Mouse (Mus musculus) megakaryocyte-erythroid progenitor cell, adult 5-6 weeks (primary cell): ENCODE measurements around the gene Fzd2. TPM values are rescaled to one million over a fixed set of nuclear protein-coding genes. Genes with fewer than 3 reads are reported as not detected.
"Not testable (repeated sequence)": the region's sequence is repeated elsewhere in the genome, so short reads cannot be mapped to it uniquely, and the experiment has no call there.

Experiments used
- ATAC-seq: replicated peaks from 2 replicates; pipeline ENCODE4 v1.8.0; 2016; ENCODE audit warnings: mild to moderate bottlenecking, inconsistent platforms; ENCODE audit not compliant: severe bottlenecking, poor library complexity, low FRiP score, low TSS enrichment
- total RNA-seq, 2 experiments: library from RNA; stranded (forward) in 1 of 2; stranded (reverse) in 1 of 2; fragments of 200-1000, 215-1000 nt in 1 of 2; fragments of >200 nt in 1 of 2; fragmentation: Nextera tagmentation in 1 of 2; gene quantifications; 2 replicates each; pipeline ENCODE4 v1.2.3; 2014 to 2017

Fzd2 gene
- total RNA-seq, 2 experiments from 2014 or later, result not detected

DNA sequence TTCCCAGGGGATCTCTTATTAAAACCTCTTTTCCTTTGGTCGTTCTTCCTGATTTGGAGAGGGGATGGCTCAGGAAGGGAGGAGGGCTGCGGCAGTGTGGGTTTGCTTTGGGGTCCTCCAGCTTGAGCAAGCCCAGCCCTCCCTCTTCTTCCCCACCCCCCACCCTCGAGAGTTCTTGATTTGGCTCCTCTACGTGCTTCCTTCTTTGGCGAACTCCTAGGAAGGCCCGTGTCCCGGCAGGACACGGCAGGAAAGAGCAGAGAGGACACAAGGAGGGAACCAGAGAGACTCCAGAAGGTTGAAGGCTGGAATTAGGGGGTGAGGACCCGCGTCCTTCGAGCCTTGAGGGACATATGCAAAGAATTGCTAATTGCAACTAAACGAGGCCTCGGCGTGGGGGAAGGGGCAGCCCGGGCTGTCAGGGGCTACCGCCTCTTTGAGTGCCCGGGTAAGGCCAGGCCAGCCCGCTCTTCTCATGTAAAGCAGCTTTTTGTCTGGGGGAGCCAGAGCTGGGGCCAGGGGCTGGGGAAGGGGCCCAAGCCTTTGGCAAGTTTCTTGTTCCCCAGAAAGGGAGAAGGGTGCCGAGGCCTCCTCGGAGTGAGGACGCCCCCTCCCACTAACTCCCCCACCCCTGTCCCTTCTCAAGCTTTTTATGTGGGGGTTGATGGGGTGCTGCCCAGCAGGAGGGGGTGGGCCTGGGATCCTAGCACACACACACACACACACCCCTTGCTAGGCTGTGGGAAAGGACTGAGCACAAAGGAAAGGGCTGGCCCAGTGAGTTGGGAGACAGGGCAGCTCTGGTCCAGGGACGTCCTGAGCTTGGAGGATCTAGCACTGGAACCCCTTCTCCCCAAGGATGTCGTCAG, 24.8 kb upstream of the Fzd2 start, which contains the start of gene Gm11627:
TSS of gene Gm11627 (minus strand) at position 297 of the 869 bp plus-strand sequence.
- no peak for ATAC-seq

DNA sequence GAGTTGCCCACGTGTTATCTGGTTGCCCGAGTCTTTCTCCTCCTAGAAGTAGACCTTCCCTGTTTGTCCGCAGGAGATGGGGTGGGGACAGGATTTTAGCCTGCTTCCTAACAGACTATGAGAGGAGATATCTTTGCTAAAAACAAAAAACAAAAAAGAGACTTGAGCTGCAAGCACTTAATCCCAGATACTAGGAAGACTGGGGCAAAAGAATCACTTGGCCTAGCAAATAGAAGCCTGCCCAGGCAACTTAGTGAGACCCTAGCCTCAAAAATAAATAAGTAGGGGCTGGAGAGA, 24.2 kb upstream of the Fzd2 start:
- ATAC-seq, result no peak

DNA sequence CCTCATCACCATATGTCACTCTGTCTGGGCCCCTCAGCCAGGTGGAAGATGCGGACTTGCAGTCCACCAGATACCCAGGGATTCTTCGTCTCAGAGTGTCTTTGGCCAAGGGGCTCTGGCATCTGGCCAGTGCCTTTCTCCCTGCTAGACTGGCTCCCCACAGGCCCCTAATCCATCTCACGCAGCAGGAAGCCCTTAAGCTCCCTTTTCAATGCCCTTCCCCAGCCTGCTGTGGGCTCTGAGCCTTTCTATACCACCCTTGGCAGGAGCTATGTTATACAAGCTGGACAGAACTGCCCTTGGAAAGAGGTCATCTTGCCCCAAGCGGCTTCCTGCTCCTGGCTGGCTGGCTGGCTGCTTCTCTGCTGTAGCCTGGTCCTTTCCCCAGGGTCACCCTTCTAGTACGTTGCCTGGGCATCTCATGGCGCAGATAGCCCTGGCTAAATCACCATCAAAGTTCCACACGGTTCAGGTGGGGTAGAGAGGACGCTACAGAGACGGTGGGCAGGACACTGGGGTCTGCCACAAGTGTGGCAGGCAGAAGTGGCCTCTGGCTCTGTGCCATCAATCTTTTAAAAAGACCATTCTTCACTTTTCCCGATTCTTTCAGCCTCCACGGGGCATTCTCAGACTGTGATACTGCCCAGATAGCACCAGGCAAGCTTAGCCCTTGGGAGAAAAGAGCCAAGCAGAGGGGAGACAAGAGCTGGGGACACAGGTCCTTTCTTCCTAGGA, 22.7 kb upstream of the Fzd2 start:
- no peak for ATAC-seq

DNA sequence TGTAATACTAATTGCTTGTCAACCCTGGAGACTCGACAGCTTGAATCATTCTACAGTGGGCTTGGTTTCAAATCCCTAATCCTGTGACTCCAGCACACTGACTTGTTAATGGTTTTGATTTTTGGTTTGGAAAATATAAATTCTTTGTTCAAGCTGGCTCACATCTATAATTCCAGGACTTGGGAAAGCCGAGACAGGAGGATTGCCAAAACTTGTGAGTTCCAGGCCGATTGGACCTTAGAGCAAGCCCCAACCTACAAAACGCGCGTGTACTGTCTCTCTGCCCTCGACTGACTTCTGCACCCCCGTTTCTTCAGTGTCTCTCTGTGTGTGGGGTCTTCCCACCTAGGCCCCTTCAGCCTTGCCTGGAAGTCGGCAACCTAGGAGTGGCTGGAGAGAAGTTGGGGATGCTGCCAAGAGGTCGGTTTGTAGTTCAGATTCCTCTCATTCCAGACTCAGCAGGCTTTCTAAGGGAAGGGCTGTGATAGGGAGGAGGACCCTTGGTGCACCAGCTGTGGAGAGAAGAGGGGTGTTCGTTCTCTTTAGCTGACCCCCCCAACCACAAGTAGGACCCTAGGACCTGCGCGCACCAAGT, 22.1 kb upstream of the Fzd2 start:
- no peak for ATAC-seq

DNA sequence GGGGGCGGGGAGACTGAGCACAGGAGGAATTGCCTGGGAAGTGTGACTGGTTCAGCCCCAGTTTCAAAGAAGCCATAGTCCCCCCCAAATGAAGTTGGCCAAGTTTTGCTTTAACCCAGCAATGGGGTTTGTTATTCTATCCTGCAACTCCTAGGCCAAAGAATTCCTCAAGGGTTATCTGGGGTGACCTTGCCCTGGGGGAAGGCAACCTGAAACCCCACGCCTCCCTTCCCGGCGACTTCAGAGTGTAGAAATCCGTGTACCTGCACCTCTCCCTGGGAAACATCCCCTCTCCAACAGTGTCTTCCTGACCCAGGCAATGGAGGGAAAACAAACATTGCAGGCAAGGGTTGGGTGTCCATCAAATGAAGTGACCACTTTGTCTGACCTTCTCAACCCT, 21.5 kb upstream of the Fzd2 start:
- ATAC-seq, result no peak

DNA sequence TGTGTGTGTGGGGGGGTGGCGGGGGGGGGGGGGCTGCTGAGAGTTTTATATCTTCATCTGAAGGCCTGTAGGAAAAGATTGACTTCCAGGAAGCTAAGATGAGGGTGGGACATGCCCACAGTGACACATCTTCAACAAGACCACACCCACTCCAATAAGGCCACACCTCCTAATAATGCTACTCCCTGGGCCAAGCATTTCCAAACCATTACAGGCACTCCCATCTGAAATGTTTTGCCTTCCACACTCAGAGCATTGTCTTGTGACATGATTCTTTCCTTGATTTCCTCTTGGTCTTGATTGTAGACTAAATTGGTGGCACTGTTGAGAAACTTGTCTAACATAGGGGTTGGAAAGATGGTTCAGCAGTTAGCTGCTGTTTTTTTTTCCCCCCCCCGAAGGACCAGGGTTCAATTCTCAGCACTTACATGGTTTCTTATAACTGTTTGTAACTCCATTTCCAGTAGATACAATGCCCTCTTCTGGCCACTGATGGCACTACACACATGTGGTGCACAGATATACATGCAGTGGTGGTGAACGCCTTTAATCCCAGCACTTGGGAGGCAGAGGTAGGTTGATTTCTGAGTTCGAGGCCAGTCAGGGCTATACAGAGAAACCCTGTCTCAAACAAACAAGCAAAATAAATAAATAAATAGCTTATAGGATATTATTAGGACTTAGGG, 17.6 kb upstream of the Fzd2 start:
- no peak for ATAC-seq

DNA sequence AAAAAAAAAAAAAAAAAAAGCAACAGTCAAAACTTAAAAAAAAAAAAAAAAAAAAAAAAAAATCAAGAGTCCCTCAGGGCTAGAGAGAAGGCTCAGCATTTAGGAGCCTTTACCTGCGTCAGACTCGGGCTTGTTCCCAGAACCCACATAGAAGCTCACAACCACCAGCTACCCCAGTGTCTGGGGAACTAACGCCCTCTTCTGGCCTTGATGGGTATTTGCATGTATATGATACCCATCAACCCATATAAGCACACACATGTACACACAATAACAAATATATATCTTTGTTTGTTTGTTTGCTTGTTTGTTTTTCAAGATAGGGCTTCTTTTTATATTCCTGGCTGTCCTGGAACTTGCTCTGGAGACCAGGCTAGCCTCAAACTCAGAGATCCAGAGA, 16.6 kb upstream of the Fzd2 start:
- ATAC-seq, result no peak

DNA sequence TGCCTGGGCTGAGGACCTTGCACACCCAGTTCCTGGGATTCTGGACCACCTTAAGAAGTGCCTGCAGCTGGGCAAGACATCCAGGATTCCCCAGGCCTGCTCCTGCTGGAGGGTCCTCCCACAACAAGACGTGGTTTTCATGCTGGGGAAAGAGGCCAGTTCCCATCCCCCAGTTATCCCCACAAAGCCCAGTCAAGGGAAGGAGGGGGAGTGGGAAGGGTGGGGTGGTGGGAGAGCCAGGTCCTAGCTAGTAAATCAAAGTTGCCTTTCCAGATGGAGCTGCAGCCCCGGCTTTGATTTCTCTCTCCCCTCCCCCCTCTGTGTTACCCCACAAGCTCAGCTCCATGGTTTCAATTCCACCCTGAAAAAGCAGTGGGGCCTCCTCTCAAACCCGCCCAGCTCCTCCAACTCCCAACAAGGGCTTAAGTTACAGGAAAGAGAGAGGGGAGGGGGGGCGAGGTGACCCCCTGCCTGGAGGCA, 8.8 kb upstream of the Fzd2 start:
- ATAC-seq, result no peak

DNA sequence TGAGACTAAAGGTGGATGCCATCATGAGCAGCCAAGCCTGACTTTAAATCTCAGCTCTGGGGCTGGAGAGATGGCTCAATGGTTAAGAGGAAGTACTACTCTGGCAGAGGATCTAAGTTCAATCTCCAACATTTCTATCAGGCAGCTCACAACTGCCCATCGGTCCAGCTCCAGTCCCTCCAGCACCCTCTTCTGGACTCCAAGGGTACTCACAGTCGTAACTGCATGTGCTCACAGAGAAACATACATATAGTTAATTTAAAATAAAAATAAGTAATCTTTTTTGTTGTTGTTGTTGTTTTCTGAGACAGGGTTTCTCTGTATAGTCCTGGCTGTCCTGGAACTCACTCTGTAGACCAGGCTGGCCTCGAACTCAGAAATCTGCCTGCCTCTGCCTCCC, 4.3 kb upstream of the Fzd2 start:
- no peak for ATAC-seq

DNA sequence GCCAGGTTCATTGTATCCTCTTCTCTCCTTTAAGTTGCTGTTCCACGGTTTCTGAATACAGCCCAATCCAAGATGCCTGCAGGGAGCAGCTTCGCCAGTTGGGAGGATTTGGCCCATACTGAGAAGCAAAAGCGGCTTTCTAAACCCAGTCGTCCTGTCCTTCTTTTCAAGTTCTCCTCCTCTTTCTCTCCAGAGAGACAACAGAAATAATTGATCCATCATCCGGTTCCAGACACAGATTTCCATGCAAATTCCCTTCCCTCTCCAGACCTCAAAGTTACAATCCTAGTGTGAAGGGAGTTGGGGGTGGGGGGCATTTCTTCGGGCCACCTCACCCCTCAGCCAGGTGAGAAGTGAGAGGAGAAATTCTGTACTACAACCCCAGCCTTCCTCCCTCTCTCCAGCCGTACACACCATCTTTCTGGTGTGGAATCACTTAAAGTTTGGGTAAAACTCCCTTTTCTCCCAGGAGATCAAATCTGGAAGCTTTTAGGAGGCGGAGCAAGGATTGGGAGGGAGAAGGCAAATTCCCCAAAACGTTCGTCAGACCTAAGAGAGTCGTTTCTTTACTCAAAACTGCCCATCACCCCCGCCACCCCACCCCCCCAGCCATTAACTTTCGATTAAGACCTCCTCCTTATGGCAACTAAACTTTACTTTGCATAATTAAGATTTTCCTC, 1.2 kb upstream of the Fzd2 start:
- no peak for ATAC-seq

DNA sequence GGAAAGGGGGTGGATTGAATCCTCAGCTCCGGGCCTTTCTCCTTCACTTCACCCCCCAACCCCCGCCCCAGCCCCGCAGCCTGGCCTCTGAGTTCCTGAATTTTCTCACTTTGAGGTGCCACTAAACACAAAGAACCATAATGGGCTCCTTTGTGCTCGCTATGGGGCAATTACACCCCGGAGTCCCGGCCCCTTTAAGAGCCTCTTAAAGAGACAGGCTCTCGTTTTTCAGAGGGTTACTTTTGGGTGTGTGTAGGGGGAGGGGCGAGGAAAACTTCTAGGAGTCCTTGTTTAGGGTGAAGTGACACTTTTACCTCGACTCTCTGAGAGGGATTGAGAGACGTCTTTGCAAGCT, 723 bp upstream of the Fzd2 start:
- ATAC-seq, result no peak

DNA sequence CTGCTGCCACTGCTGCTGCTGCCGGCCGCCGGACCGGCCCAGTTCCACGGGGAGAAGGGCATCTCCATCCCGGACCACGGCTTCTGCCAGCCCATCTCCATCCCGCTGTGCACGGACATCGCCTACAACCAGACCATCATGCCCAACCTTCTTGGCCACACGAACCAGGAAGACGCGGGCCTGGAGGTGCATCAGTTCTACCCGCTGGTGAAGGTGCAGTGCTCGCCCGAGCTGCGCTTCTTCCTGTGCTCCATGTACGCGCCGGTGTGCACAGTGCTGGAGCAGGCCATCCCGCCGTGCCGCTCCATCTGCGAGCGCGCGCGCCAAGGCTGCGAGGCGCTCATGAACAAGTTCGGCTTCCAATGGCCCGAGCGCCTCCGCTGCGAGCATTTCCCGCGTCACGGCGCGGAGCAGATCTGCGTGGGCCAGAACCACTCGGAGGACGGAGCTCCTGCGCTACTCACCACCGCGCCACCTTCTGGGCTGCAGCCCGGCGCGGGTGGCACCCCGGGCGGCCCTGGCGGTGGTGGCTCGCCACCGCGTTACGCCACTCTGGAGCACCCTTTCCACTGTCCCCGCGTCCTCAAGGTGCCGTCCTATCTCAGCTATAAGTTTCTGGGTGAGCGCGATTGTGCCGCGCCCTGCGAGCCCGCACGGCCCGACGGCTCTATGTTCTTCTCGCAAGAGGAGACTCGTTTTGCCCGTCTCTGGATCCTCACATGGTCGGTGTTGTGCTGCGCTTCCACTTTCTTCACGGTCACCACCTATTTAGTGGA, 769 bp downstream of the Fzd2 start:
- ATAC-seq, result no peak

DNA sequence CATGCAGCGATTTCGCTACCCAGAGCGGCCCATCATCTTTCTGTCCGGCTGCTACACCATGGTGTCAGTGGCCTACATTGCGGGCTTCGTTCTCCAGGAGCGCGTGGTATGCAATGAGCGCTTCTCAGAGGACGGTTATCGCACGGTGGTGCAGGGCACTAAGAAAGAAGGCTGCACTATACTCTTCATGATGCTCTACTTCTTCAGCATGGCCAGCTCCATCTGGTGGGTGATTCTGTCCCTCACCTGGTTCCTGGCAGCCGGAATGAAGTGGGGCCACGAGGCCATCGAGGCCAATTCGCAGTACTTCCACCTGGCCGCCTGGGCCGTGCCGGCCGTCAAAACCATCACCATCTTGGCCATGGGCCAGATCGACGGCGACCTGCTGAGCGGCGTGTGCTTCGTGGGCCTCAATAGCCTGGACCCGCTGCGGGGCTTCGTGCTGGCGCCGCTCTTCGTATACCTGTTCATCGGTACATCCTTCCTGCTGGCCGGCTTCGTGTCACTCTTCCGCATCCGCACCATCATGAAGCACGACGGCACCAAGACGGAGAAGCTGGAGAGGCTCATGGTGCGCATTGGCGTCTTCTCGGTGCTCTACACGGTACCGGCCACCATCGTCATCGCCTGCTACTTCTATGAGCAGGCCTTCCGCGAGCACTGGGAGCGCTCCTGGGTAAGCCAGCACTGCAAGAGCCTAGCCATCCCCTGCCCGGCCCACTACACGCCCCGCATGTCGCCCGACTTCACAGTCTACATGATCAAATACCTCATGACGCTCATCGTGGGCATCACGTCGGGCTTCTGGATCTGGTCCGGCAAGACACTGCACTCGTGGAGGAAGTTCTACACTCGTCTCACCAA, 1.6 kb downstream of the Fzd2 start:
- ATAC-seq, result 0 out of 2 replicates have a peak, but pooled peaks have one; percentile 8

DNA sequence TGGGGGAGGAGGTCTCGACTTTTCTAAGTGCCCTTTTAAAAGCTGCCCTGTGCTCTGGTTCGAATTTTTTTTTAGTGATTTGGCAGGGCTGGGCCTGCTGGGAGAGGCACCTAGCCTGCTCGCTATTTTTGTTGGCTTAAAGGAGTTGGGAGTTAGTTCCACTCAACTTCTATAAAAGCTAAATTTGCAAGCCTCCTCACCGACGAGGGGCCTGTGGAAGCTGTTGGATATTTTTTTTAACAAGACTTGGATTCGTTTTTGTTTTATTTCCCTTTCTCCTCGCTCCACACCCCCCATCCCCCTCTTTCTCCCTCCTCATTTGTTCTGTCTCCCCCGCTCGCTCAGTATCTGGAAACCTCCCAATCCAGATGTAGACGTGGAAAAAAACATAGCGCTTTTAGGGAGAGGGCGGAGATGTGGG, 2.6 kb downstream of the Fzd2 start:
- ATAC-seq, result no peak

DNA sequence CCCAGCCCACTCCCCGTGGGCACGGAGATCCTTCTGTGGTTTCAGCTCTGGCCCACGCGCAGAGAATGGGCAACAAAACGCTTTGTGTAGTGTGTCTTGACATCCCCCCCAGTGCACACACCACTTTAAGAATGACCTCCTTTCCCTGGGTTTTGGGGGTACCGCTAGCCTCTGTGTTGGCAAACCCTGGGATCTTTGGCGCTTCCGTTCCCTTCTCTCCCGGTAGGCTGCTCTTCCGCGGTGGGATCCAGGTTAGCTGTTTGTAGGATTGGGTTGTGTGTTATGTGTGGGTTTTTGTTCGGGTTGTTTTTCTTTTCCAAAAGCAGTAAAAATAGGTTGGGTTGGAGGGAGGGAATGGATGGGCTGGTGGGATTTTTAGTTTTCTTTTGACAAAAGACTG, 3.0 kb downstream of the Fzd2 start:
- not testable (repeated sequence) for ATAC-seq

DNA sequence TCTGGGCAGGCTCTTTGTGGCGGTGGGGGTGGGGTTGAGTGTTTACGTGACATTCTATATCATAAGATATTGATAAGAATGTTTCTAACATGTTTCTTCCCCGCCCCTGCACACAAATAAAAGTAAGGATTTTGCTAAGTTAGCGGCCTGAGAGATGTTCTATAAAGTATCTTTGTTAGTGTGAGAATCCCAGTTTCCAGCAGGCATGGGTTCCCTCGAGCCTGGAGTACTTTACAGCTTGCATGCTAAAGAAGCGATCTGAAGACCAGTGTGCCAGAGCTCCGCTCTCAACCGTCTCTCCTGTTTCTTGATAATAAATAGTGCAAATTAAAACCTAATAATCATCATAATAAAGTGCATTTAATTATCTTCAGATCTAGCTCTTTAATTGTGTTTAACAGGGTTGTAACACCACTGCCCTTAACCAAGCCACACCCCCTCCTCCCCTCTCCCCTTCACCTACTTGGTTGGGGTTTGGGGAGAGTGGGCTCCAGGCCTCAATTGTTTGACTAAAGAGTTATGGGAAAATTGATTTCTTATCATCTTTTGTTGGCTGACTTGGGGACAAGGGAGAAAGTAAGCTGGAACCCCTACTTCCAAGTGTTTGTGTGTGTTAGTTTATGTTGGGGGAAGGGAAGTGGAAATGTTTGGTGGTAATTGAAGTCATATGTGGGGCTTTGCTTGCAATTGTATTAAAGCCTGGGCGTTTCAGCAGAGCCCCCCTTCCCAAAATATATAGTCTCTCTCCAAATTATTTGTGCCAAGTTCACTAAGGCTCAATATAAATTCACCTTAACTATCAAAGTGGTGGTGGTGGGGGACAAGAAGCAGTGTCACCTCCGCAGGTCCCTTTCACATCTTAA, 3.7 kb downstream of the Fzd2 start:
- ATAC-seq, result no peak

DNA sequence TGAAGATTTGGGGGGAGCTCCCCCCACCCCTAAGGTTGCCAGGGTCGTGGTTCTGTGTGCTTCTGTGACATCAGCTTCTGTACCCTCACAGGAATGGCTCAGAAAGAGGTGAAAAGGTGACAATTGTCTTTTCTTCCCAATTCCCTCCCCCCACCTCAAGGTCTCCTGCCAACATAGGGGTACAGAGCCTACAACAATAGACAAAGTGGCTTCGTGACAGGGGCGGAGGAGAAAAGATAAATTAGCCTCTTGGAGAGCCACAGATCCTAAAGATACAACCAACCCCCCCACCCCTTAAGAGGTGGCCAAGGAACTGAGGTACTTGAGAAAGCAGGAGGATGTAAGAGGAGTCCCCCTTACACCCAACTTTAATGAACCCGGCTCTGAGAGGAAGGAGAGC, 4.5 kb downstream of the Fzd2 start:
- ATAC-seq, result no peak
